Mouse (Mus musculus) adrenal gland, postnatal 4 days (tissue): ENCODE measurements around the gene 2200002D01Rik. TPM values are rescaled to one million over a fixed set of nuclear protein-coding genes. Genes with fewer than 3 reads are reported as not detected.

Source experiments
- total RNA-seq, 2 experiments: library from RNA; stranded (reverse); gene quantifications; 2 replicates each; pipeline ENCODE4 v1.2.3; 2021

The 2200002D01Rik gene
- total RNA-seq, 2 experiments from 2014 or later: 2.4 to 4.5 TPM

Other genes with a start within 250 kb of the 2200002D01Rik start
- 10 to 100 TPM in 1 of 2 experiments, 1 to 10 TPM in 1; 5.9 to 15.1 TPM for gene Ryr1, start 123.3 kb downstream of the 2200002D01Rik start, total RNA-seq
- gene Rasgrp4, start 113.6 kb downstream of the 2200002D01Rik start, total RNA-seq: 1 to 10 TPM; 2.4 TPM
- gene Fam98c, start 92.2 kb downstream of the 2200002D01Rik start, total RNA-seq: 10 to 100 TPM; 16.2 to 17.2 TPM
- gene Ggn, start 78.3 kb downstream of the 2200002D01Rik start, total RNA-seq: 1 to 10 TPM; 1.8 to 2.5 TPM
- gene Spred3, start 78.1 kb downstream of the 2200002D01Rik start, total RNA-seq: 10 to 100 TPM; 14.5 to 15.8 TPM
- gene Psmd8, start 67.8 kb downstream of the 2200002D01Rik start, total RNA-seq: 100 to 1,000 TPM; 188 to 192 TPM
- 1 to 10 TPM; 2.0 TPM for gene Catsperg1, start 34.4 kb downstream of the 2200002D01Rik start, total RNA-seq
- gene Kcnk6, start 16.0 kb downstream of the 2200002D01Rik start, total RNA-seq: 1 to 10 TPM; 2.9 to 3.6 TPM
- gene Yif1b, start 10.1 kb downstream of the 2200002D01Rik start, total RNA-seq: 10 to 100 TPM; 48.2 to 49.7 TPM
- 10 to 100 TPM; 46.1 to 85.1 TPM for gene Spint2, start 33.4 kb upstream of the 2200002D01Rik start, total RNA-seq
- 10 to 100 TPM; 14.3 to 15.0 TPM for gene Ppp1r14a, start 40.8 kb upstream of the 2200002D01Rik start, total RNA-seq
- 1 to 10 TPM; 5.0 to 5.7 TPM for gene Dpf1, start 55.5 kb upstream of the 2200002D01Rik start, total RNA-seq